Mouse (Mus musculus): ENCODE measurements around the gene Lin37.

Lin37 gene

GRCm38 (mm10) chr7:30552102-30553020 lies 7.3 kb downstream of the Lin37 start, which contains the start of the genes Hspb6 and Proser3:
Gene Hspb6 (plus strand): TSS chr7:30552178.
Gene Proser3 (minus strand): TSS chr7:30552299.
- peak; percentile 99 for DNase-seq (ENCODE audit: low read depth)

GRCm38 (mm10) chr7:30551445-30552101 lies 8.1 kb downstream of the Lin37 start:
- DNase-seq (ENCODE audit: low read depth) = no peak

DNA sequence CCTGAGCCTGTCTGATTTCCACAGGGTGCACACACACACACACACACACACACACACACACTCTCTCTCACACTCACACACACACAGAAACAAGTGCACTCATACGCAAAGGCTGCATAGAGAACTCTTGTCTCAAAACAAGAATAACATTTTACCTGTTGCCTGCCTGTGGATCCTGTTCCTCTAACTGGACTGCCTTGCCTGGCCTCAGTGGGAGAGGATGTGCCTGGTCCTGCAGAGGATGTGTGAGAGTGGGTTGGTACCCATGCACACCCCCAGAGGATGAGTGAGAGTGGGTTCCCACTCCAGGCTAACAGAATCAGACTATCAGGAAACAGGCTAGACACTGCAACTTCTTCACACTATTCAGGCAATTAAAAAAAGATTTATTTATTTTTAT lies 9.0 kb downstream of the Lin37 start:
- DNase-seq (ENCODE audit: low read depth) = no peak

GRCm38 (mm10) chr7:30549880-30550279 lies 9.8 kb downstream of the Lin37 start:
- no peak for DNase-seq (ENCODE audit: low read depth)

GRCm38 (mm10) chr7:30544327-30544726 lies 15.3 kb downstream of the Lin37 start:
- no peak for DNase-seq (ENCODE audit: low read depth)

- no peak for DNase-seq (ENCODE audit: low read depth)
Measured at GRCm38 (mm10) chr7:30540572-30540971, 19.1 kb downstream of the Lin37 start.

DNA sequence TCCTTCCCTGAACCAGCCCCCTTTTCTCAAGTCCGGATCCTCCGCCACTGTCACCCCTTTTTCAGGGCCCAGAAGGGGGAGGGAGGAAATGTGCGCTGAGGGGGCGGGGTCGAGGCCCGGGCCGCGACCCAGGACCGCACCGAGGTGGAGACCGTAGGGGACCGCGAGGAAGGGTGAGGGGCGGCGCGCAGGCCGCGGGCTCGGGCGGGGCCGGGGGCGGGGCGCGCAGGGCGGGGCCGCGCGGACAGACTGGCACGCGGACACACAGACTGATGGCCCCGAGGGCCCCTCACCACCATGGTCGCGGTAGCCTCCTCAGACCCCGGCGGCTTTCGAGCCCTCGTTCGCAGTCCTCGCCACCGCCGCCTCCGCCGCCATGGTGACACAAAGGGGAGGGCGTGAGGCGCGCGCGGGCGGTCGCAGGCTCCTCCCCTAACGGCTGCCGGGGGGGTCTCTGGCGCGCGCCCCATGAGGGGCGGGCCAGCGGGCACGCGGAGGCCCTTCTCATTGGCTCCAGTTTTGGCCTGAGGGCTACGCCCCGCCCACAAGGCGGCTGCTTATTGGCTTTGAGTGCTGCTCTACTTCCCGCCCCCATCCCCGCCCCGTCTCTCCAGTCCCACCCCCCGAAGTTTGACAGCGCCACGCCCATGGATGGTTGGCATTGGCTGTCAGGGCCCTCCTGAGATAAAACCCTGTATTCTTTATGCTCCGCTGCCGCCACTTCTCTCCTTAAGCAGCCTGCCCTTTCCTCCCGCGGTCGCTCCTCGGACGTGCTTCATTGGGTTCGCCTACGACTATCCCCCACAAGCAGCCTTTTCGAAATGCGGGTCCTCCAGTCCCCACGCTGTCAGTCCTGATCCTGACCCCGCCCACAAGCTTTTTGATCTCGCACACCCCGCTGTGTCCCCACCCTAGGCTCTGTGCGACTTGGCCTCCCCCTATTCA lies 24.7 kb downstream of the Lin37 start, which contains the start of gene Arhgap33:
Gene Arhgap33 (minus strand): TSS at position 428 of the 945 bp plus-strand sequence.
- peak; percentile 87 for DNase-seq (ENCODE audit: low read depth)

DNA sequence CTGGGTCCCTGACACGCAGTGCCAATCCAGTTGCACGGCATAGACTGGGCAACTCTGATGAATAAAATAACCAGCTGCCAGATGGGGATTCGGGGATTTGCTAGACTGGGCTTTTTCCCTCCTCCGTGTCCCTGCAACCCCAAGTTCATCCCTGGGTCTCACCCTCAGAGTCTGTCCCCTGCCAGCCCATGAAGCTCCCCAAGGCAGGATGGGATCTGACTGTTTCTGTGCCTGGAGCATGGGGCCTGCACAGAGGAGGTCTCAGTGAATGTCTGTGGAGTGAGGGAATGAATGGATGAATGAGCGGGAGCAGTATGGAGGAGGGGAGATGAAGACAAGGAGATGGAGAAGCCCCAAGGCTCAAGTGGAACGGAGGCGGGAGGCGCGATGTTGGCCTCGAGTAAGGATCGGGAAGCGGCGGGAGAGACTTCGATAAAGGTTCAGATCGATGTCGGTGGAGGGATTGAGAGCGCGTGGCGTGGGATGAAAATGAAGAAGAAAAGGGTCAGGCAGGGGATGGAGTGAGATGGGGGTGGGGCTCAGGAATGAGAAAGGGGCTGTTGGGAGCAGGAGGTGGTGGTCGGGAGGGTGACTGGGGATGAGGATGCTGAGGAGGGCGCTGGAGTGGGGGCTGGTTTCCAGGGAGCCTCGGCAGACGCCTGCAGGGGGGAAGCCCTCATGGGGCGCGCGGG lies 25.6 kb downstream of the Lin37 start:
- no peak for DNase-seq (ENCODE audit: low read depth)

DNA sequence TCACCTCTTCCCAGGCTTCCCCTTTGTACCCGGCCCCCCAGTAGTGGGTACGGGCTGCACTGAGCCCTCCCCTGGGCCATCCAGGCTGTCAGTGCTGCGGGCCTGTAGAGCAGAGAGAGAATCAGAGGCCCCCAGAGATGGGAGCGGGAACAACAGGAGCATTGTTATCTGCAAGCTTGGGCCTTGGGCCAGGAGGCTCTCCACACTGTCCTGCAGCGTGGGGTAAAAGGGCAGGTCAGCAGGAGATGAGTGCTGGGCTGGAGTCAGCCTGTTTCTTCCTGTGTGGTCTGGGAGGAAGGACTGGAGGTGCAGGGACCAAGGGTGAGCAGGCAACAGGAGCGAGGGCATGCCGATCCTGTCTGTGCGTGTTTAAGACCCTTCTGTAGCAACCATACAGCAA lies 26.7 kb downstream of the Lin37 start:
- DNase-seq (ENCODE audit: low read depth) = no peak

- no peak for DNase-seq (ENCODE audit: low read depth)
Measured at GRCm38 (mm10) chr7:30531291-30531815, 28.3 kb downstream of the Lin37 start.

- DNase-seq (ENCODE audit: low read depth) = no peak
Measured at GRCm38 (mm10) chr7:30526981-30527380, 32.7 kb downstream of the Lin37 start.

DNA sequence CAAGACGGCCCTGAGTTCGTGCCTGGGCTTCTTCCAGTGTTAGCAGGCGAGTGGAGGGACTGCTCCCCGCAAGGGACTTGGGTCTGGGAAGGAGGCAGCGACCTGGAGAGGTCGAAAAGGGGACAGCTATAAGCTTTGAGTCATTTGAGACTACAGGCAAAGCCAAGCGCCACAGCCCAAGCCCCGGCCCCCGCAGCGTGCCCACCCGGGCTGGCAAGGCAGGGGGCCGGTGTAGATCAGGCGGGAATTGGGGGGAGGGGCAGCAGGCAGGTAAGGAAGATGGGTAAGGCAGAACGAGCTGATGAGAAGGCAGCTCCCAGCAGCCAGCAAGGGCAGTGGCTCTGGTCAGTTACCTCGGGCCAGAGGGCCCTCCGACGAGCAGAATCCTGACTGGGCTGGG lies 33.2 kb downstream of the Lin37 start:
- no peak for DNase-seq (ENCODE audit: low read depth)

DNA sequence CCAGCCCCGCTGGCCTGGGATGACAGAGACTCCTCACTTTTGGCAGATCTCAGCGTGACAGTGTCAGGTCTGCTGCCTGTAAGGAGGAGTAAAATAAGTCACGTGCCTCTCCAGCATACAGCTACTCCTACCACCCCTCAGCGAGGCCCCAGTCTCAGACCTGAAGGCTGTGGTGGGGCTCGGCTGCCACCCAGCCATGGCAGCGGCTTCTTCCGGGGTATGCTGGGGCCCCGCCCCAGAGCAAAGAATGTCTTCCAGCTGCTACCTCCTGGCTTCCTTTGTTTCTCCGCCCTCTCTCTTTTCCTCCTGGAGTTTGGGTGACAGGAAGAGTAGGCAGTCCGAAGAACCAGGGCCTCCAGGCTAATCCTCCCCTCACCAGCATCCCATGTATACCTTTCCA lies 33.7 kb downstream of the Lin37 start:
- no peak for DNase-seq (ENCODE audit: low read depth)

- DNase-seq (ENCODE audit: low read depth) = peak; percentile 75
Measured at GRCm38 (mm10) chr7:30524487-30524886, 35.2 kb downstream of the Lin37 start.

GRCm38 (mm10) chr7:30522871-30523270 lies 36.8 kb downstream of the Lin37 start:
- no peak for DNase-seq (ENCODE audit: low read depth)

DNA sequence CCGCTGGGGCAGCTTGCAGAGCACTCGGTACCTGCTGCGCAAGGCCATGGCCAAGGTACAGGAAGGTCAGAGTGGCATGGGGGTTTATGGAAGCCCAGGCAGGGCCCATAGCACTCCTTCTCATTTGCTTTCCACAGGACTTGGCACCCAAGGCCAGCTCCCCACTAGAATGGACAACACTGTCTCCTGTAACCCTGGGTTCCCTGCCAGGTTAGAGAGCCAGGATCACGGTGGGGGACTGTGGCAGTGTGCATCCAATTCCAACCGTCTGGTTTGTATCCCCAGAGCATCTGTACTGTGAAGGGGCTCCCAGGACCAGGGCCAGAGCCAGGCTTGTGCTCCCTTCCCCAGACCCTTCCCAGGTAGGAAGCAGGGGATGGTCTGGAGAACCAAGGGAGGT lies 38.8 kb downstream of the Lin37 start:
- no peak for DNase-seq (ENCODE audit: low read depth)

GRCm38 (mm10) chr7:30520396-30520795 lies 39.2 kb downstream of the Lin37 start:
- DNase-seq (ENCODE audit: low read depth) = no peak

DNA sequence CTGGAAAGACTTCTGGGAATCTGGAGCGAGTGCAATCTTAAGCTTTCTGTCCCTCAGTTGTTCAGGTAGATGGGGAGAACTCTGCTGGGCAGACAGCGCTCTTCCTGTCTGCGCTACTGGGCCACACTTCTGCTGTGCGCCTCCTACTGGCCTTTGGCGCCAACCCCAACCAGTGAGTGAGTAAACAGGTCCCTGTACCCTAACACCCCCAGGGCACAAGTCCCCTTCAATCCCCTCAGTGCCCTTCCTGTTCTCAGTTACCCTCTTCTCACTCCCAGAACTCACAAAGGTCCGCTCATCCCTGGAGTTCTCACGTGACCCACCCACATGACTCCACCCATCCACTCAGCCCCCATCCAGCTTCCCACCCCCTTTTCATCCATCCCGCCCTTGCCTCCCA lies 41.3 kb downstream of the Lin37 start:
- DNase-seq (ENCODE audit: low read depth) = no peak

GRCm38 (mm10) chr7:30515003-30515760 lies 44.5 kb downstream of the Lin37 start:
- DNase-seq (ENCODE audit: low read depth) = no peak

- DNase-seq (ENCODE audit: low read depth) = no peak
Measured at GRCm38 (mm10) chr7:30508061-30508460, 51.6 kb downstream of the Lin37 start.

Data from fibroblast of lung, adult 2 months (primary cell).